Mouse (Mus musculus): Measurements from ENCODE around the gene Capn8.
"Not testable (repeated sequence)": the region's sequence is repeated elsewhere in the genome, so short reads cannot be mapped to it uniquely, and the experiment has no call there.

Capn8 gene

DNA sequence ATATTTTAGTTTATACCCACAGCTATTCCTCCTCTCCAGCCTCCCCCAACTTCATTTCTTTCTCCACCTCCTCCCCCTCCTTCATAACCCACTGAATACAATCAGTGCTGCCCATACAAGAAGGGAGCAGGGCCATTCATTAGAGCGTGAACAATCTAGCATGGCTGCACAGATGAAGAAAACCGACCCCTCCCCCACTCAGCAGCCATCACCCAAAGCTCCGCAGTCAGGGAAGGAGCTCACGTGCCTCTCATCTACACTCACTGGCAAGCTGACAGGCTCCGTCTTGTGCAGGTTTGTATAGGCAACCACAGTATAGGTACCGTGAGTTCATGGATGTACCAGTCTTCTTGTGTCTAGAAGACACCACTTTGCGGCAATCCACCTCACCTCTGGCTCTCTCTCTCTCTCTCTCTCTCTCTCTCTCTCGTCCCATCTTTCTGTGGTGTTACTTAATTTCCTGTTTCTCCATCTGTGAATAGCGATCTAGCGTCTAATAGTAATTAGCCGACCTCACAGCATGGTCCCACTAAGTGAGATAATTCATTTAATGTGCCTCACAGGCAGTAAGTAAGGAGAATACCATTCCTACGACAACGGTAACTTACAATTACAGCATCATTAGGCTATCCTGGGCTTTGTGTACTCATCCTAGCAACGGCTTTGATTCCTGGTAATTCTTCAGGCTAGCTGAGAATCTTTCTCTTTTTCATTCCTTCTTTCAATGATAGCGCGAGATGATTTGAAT, 53.6 kb downstream of the Capn8 start:
- no peak for DNase-seq

GRCm38 (mm10) chr1:182620470-182620869, 55.7 kb downstream of the Capn8 start:
- DNase-seq = no peak

DNA sequence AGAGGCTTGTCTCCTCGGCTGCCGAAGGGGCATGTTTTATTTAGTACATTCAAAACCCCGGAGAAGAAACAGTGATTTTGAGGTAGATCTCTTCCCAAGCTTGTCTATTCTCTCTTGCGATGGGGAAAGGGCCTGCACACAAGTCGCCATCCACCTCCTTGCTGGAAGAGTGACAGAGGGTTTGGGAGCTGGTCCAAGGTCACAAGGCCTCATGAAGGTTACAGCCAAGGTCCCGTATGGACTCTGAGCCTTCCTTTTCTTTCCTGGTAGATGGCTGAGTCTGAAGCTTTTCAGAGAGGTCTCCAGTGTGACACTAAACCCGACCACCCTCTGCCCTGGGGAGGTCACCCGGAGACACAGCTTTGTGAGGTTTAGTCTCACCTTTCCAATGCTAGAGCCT, 56.4 kb downstream of the Capn8 start:
- no peak for DNase-seq

DNA sequence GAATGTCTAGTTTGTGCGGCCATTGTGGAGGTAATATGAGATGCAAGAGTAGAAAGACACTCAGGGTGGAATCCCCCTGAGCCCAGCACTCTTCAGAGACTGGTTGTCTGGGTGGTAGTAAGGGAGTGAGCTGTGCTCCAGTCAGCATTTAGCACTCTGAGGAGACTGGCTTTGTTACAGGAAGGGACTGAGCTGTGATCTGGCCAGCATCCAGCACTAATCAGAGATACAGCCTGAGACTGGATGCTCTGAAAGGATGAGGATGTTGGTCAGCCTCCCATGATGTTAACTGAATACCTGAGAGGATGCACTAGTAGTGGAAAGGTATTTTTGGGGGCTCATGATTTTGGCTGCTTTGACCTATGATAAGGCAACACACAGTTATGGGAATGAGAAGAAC, 61.4 kb downstream of the Capn8 start:
- DNase-seq = no peak

- DNase-seq = no peak
These were observed 64.4 kb downstream of the Capn8 start for GRCm38 (mm10) chr1:182629228-182629627.

- DNase-seq = no peak
These were observed 69.0 kb downstream of the Capn8 start for GRCm38 (mm10) chr1:182633712-182634294.

GRCm38 (mm10) chr1:182639016-182639415, 74.2 kb downstream of the Capn8 start:
- DNase-seq = no peak

- DNase-seq = no peak
These were observed 74.6 kb downstream of the Capn8 start for GRCm38 (mm10) chr1:182639456-182639855.

DNA sequence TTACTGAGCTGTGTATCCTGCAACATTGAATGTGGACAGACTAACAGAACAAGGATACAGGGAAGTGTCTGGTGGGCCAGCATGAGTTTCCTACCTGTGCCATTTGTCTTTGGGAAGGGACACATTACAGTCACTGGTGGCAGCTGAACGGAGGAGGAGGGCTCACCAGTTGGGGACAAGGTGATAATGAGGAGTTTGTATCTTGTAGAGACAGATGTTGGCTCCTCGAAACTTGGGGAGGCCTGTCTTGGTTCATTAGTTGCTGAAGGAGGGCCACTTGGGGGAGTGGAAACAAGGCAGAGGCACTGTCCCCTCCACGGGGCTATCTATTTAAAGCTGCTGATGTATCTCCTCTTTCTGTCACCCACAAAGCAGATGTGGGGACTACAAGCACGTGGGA, 75.3 kb downstream of the Capn8 start:
- no peak for DNase-seq

GRCm38 (mm10) chr1:182642779-182643178, 78.0 kb downstream of the Capn8 start:
- peak in 1 of 2 experiments; percentile 8 for DNase-seq

- not testable (repeated sequence) for DNase-seq
These were observed 79.6 kb downstream of the Capn8 start for GRCm38 (mm10) chr1:182644418-182644817.

DNA sequence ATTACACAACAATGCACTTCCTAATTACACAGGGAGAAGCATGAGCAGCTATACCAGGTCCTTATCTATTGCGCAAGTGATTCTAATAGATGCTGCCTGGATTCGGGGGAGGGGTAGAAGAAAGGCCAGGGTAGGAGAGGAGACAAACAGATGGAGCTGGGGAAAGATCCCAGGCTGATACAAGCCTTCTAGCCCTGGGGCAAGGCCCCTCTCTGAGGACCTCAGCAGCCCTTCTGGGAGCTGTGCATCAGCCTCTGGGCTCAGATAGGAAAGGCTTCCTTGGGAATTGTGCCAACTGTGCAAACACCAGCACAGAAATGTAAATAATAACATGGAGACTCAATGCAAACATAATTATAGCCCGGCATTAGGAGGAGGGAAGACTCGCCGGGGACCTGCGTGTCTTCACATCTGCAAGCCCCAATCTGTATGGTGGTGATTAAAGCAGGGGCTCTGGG, 80.4 kb downstream of the Capn8 start:
- DNase-seq = no peak

- no peak for DNase-seq
These were observed 82.0 kb downstream of the Capn8 start for GRCm38 (mm10) chr1:182646796-182647195.

GRCm38 (mm10) chr1:182657760-182658159, 93.0 kb downstream of the Capn8 start:
- DNase-seq = peak; percentile 45 to 74

DNA sequence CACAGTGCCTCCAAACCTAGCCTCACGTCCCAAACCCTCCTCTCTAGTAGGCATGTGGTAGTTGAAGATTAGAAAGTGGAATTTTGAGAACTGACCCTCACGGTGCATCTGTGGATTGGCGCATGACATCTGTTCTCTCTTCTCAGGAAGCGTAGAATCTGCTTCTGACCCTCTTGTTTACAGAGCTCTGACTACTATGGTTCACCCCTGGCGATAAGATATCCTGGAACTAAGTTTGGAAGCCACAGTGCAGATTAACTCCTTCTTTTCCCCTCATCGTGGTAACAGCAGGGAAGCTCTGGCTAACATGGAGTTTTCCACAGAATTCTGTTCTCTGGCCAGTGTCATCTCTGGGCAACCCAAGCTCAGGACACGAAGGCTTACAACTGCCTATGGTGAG, 95.6 kb downstream of the Capn8 start:
- no peak for DNase-seq

DNA sequence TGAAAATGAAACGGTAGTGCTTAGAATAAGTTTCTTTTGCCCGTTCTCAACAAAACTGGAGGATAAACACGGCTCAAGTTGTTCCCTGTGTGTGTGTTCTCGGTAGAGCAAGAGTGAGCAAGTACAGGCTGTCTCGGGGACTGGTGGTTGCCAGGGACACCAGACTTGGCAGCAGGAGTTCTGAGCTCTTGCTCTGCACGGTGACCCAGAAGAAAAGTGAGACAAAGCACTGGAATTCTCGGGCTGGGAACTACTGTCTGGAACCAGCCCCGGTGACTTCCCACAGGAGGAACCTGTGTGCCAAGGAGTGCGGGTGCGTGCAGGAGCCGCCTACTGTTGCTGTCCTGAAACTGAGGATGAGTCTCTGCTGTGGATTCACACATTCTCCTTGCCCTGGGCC, 98.9 kb downstream of the Capn8 start:
- DNase-seq = peak in 1 of 2 experiments; percentile 11

- no peak for DNase-seq
These were observed 100.0 kb downstream of the Capn8 start for GRCm38 (mm10) chr1:182664841-182665240.

GRCm38 (mm10) chr1:182667281-182667680, 102.5 kb downstream of the Capn8 start:
- DNase-seq = no peak

- DNase-seq = no peak
These were observed 104.9 kb downstream of the Capn8 start for GRCm38 (mm10) chr1:182669741-182670140.

DNA sequence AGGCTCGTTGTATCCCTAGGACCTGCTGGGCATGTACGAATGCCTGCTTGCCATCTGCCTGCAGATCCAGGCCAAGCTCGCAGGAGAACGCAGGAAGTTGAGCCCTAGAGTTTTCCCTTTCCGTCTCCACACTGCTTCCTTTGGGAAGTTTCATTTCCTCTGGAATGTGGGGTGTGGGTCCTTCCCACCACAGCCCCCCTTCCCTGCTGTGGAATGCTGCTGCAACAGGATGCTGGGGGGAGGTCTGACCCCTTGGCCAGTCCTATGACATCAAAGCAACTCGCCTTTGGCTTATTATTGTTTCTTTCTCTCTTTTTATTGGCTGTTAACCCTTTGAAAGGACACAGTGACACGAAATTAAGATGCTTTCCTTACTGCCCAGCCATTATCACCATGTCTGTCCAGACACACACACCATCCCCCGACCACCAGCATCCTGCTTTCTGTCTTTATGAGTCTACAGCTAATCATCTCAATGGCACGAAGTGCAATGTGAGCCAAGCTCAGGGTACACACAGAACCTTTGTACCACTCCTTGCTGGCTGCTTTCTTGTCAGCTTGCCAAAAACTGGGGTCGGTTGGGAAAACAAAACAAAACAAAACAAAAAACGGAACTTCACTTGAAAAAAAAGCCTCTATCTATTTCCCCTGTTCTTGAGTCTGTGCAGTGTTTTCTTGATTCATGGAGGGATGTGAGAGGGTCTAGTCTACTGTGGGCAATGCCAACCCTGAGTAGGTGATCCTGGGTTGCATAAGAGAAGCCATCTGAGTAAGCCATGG, 105.9 kb downstream of the Capn8 start:
- no peak for DNase-seq

DNA sequence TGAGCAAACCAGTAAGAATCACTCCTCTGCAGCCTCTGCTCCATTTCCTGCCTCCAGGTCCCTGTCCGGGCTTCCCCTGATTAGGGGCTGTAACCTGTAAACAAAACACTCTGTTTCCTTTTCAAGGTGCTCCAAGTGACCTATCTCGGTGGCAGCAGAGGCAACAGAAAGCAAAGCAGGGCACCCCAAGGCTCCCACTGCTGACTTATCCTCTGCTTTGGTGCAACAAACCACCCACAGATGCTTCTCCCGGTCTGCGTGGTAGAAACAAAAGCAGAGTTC, 106.5 kb downstream of the Capn8 start:
- DNase-seq = no peak

- peak in 1 of 2 experiments; percentile 19 for DNase-seq
These were observed 110.5 kb downstream of the Capn8 start for GRCm38 (mm10) chr1:182675346-182675745.

GRCm38 (mm10) chr1:182678151-182678550, 113.3 kb downstream of the Capn8 start:
- DNase-seq = no peak

GRCm38 (mm10) chr1:182679169-182679568, 114.4 kb downstream of the Capn8 start:
- no peak for DNase-seq
